Mouse (Mus musculus) left cerebral cortex, postnatal 14 days (tissue): ENCODE measurements around the gene Uncx. TPM values are rescaled to one million over a fixed set of nuclear protein-coding genes. Genes with fewer than 3 reads are reported as not detected.
"Not testable (repeated sequence)": the region's sequence is repeated elsewhere in the genome, so short reads cannot be mapped to it uniquely, and the experiment has no call there.

Experiments used
- DNase-seq, 2 experiments: peaks; one replicate each; pipeline ENCODE4 v3.0.0; 2021 to 2022; ENCODE audit warnings: low spot score in 2 of 2, mixed read lengths in 1 of 2
- intact Hi-C: fragments of 180-260 bp; cut with DNase I; formaldehyde crosslinking; loops from one replicate; pipeline ENCODE4 v1.15.1; 2025
- total RNA-seq, 2 experiments: library from RNA; stranded (reverse); gene quantifications; 2 replicates each; pipeline ENCODE4 v1.2.3; 2021

The Uncx gene
- total RNA-seq, 2 experiments from 2014 or later = 0.48 TPM; not detected in 1

DNA sequence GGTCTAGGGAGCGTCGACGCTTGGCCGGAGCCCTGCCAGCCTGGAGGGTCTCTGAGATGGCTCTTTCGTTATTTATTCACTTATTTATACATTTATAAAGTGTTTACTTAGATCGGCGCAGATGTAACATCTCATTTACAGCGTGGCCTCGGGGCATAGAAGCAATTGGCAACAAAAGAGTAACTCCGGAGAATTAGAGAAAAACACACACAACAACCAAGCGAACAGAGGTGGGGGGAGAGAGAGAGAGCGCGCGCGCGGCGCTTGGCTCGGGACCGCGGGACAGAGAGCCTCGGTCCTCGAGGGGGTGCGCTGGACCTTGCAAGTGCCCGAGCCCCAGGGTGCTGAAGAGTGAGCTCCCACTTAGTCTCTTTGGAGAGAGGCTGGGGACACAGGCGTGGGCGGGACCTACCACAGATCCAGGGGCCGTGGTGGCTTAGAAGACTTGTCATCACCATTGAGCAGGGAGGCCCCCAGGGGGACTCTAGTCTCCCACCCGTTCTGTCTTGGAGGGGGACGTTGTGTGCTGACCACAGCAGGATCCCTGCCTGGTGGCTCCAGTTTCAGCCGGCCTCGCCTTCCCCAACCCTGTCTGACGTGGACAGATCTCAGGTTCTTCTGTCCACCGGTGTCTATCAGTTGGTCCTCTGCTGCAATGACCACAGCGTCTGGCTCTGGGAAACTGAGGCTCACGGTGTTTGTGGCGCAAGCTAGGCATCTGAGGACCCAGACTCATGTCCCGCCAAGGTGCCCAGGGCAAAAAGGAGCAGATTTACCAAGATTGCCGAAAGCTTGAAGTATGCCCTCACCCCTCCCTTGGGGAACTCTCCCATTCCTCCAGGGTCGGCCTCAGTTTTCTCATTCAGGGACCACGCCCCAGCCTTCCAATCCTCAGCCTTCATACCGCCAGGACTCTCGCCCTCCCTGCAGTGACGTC is 14.5 kb downstream of the Uncx start:
- DNase-seq = no peak
- intact Hi-C loops = no loop called here

DNA sequence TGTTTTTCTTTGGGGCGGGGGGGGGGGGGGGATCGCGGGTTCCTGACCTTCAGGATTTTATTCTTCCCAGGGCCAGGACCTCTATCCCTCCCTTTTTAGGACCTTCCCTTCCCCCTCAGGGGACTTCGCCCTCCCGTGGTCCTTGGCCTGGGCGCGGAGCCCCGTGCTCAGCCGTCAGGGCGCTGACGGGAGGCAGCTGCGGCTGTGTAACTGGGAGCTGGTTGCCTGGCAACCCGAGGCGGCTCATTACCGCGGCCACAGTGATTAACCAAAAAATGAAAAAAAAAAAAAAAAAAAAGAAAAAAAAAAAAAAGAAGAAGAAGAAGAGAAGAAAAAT is 15.1 kb downstream of the Uncx start:
- intact Hi-C loops = no loop called here

DNA sequence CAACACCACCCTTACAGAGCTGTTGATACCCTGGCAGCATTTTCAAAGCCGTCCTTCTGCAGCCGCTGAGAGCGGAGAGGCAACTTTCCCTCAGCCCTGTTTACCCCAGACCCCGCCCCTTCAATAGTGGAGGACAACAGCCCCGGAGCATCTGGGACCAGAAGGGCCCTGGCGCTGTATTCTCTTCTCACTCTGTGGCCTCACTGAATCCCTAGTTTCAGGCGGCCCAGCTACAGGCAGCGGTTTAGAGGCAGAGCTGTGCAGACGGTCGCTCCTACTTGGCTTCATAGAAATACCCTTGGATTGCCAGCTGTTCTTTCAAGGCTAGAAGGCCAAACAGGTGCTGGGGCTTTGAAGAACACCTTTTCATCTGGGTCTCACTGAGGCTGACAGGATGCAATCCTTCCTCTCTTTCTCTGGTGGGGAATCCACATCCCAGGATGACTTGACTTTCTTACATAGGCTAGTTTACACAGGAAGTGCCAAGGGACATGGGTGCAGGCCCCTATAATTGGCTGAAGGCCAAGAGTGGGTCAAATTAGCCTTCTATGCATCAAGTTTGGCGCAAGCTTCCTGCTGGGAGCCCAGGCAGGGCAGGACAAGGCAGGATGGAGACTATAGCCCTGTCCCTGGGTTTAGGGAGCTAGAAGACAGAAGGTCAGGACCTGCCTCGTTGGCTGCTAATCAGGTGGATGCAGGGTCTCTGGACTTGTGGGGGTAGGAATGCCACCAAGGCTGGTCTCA is 15.8 kb downstream of the Uncx start:
- intact Hi-C loops = no loop called here
- no peak for DNase-seq

More for the DNA sequence above, 15.1 kb downstream of the Uncx start:
- peak in 1 of 2 experiments; percentile 23 for DNase-seq

DNA sequence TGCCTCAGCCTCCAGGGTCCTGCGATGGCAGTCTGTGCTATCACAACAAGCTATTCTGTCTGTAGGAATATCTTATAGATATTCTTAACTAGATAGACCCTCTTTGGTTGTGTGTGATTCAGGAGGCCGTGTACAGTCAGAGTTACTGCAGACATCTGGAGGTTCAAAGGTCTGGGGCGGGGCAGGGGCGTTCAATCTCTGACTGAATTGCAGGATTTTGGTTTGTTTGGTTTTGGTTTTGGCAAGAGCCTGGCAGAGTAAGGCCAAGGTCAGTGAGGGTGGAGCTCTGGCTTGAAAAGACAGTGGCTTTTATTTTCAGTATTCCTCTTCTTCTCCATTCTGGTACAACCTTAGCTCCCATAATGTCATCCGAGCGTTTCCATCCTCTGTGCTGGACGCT is 16.5 kb downstream of the Uncx start:
- DNase-seq = no peak
- intact Hi-C loops = no loop called here

DNA sequence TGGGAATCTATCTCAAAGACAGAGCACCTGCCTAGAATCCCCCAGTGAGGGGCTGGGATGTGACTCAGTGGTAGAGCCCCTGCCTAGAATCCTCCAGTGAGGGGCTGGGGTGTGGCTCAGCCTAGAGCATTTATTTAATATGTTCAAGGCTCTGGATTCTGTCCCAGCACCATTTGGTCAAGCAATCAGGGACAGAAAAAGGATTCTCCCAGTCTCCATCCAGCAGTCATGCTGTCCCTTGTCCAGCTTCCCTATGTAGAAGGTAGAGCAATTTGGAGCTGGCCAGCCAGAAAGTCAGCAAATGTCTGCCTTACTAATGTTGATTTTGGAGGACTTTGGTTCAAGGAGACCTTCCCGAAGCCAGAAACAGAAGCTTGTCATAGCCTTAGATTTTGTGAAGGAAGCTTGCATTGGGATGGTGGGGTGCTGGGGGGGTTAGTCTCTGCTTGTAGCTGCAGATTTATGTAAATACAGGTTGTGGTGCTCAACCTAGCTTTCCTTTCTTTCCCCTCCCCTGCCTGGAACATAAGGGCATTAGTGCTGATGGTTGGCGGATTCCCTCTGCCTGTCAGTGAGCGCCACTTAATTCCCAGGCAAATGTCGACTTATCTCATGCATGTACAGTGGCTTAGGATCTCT is 18.2 kb downstream of the Uncx start:
- DNase-seq = no peak
- intact Hi-C loops = no loop called here

DNA sequence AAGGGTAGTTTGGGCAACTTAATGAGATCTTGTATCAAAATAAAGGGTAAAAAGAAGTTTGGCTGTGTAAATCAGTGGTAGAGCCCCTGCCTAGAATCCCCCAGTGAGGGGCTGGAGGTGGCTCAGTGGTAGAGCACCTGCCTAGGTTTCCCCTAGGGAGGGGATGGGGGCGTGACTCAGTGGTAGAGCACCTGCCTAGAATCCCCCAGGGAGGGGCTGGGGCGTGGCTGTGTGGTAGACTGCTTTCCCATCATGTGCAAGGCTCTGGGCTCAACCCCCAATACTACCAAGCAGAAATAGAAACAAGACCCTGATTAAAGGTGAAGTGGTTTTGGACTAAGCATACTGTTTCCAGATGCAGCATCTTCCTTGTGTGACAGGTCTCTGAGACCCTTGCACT is 21.4 kb downstream of the Uncx start:
- intact Hi-C loops = no loop called here
- no peak for DNase-seq

DNA sequence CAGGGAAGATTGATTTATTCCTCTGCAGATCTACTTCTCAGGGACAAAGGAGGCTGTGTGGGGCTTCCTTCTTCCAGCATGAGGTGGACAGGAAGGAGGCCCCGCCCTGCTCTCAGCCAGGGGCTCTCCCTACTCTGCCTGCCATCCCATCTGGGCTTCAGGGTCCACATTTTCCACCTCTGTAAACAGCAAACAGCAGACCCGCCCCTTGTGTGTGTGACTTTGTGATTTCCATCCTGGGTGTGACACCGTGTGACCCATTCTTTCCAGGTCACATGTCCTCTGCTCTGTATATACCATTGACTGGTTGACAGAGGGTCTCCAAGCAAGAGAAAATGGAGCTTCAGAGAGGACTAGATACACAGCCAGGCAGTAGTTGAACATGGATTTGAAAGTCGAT is 22.2 kb downstream of the Uncx start:
- intact Hi-C loops = no loop called here
- no peak for DNase-seq

DNA sequence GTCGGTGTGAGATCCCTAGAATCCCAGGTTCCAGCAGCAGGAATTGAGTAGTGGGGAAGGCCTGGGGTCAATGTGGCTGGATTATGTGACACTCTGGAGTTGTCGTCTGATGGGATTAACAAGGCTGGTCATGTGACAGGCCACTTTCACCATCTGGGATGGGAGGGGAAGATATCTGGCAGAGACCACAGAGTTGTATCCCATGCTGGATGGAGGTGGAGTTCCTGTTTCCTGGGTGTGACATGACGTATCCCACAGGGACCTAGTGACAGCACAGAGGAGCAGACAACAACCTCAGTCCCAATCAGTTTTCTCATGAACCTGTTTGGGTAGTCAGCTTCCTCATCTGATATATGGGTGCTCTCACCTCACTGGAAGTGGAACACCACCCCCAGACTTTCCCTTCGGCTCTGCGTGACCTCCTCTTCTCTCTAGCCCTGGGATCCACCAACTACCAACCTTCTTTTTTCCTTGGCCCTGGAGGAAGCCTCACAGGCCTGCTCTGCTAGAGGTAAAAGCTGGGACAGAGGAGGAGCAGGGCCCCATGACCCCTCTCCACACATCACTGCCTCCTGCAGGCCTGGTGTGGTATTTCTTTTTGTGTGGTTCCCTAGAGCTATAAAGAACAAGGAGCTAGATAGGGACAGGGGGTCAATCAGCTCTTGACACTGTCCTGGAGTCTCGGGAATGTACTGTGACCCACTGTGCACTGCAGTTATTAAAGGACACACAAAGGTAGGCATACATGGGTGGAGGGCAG is 23.5 kb downstream of the Uncx start:
- DNase-seq = no peak
- intact Hi-C loops = no loop called here

DNA sequence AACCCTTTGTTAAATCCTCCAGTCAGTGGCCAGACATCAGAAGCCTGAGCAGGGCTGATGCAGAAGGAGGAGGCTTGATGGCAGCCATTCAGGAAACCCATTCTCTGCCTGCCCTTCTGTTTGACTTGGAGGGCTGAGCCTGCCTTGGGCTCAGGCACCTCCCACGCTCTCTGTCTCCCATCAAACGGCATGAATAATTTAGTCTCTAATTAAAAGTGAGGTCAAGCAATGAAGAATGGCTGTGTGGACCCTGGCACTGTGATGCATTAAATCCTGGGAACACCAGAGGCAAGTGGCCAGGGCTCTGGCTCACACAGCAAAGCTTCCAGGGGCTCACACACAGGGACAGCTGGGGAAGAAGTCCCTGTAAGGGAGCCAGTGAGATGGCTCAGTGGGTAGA is 24.8 kb downstream of the Uncx start:
- intact Hi-C loops = no loop called here
- no peak for DNase-seq

DNA sequence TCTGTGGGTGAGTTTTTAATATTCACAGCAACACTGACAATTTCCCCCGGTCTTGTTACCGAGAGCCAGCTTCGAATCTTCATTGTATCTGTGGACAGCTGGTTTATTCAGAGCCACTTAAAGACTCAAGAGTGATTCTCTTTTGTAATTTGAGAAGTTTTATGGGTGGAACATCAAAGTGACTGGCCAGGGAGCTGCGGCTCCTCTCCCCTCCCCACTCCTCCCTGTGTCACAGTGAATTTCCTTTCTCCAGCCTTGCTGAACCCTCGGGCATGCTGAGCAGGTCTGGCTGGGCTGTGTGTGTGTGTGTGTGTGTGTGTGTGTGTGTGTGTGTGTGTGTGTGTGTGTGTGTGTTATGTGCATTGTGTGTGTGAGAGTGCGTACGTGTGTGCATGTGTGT is 29.2 kb downstream of the Uncx start:
- intact Hi-C loops = no loop called here
- no peak for DNase-seq

DNA sequence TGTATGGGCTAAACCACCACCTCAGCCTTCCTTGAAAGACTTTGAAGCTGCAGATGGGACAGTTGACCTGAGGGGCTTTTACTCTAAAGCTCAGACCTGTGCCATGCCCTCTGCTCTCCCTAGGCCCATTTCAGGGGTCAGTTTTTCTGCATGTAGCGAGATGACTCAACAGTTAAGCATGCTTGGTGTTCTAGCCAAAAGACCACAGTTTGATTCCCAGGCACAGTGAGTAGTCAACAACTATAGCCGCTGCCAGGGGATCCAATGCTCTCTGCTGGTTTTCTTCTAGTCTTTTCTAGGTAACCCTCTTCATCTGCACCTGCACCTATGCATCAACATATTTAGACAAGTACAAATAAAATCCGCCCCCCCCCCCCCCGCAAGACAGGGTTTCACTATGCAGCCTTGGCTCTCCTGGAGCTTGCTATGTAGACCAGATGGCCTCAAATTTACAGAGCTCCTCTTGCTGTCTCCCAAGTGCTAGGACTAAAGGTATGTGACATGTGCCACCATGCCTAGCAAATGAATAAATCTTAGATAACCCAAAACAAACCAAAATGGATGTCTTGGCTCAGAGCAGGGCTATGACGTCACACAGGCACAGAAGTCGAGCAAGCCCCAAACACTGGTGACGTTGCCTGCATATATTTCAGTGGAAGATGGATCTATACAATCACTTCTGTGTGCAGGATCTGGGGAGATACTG is 30.5 kb downstream of the Uncx start:
- intact Hi-C loops = no loop called here
- no peak for DNase-seq

DNA sequence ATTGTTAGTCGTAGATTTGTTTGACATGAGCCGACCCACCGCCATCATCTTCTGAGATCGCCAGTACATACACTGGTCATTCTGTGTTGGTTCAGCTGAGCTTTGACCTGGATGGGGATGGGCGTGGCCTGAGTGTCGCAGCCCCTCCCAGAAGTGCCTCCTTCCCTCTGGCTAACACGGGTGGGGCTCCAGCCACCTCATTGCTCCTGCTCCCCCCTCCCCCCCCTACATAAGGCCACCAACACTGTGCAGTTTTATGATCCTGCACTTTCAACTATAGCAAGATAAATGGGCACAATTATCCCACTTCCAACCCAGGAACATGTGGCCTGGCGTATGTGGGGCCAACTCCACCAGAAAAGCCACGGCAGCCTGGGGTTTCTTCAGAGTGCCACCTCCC is 31.8 kb downstream of the Uncx start:
- intact Hi-C loops = no loop called here
- DNase-seq = no peak

DNA sequence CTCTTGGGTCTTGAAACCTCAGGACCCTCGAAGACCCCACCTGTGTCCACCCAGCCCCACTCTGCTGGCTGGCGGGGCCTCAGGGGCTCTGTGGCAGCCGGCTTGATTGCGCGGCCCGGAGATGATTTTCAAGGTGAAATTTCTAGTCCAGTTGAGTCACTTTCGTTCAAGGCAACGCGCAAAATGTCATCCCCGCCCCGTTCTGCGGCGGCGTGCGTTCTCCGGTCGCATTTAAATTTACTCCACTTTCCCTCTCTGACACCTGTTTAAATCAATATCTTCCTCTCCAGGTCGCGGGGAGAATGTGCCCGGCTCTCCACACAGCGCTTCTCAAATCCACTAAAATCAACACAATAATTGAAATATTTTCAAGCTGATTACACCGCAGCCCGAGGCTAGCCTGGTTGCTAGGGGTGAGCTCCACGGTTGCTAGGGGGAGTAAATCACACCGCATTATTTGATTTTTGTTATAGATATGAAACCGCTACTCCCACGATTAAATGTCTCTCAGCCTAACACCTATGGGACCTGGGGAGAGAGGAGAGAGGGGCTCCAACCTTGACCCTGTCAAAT is 37.0 kb downstream of the Uncx start:
- intact Hi-C loops = no loop called here
- DNase-seq = no peak

DNA sequence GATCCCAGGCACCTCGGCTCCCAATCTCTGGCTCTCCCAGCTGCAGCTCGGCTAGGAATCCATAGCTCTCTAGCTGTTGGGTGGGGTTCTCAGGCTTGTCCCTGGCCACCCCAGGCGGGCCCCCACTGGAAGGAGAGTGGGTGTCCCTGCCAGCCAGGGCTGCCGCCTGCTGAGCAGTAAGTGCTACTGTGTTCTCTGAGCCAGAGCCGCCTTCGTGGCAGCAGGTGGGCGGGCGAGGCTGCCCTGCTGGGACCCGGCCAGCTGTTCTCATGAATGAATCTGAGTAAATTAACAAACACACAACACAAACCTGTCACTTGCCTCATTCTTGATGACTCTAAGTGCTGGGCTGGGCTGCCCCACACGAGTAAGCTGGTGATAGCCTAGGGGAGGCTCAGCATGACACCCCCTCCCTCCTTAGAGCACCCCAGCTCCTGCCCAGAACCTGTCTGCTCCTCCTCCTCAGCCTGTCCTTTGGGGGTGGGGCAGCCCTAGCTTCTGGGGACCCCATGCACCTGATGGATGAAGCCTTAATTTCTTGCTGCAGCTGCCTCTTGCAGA is 38.1 kb downstream of the Uncx start:
- DNase-seq = peak in 1 of 2 experiments; percentile 51
- intact Hi-C loops = no loop called here

DNA sequence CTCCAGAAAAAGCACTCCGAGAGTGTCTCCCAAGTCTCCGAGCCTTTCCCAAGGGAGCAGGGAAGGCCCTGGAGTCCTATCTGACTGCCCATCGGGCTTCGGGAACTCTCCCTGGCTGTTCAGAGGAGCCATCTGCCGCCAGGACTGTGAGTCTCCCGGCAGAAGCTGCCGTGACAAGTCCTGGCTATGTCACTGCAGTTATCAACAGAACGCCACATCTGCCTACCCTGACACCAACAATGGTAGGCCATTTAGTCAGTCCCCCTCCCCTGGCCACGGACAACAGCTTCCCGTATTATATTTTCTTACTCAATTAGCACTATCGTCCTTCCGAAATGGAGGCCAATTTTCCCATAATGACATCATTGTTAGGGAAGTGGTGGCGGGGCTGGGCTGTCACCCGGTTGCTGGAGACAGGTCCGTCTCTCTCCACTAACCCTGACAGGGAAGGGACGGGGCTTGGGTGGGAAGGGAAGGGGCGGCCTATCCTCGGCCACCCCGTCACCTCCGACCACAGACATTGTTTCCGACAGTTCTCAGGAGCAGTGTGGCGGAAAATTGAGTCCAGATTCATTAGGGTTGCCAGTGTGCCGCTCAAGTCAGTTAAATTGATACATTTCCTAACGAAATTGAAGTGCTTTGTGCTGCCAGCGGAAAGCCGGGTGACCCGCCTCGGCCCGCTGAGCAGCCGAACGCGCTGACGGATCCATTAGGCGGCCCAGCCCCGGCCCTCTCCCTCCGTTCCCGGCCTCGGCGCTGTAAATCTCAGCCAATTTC is 41.9 kb downstream of the Uncx start:
- intact Hi-C loops = no loop called here
- DNase-seq = peak in 1 of 2 experiments; percentile 6

DNA sequence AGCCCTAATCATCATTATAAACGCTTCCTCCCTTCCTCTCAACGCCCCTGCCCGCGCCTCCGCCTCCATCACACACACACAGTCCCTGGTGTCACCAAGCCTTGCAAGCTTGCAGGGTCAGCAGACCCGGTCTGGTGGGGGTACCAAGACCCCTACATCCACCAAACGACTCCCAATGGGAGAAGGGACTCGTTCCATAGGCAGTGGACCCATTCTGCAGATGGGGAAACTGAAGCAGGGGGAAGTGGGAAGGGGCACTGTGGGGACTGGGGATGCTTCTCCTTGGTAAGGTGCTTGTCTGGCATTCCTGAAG is 42.4 kb downstream of the Uncx start:
- no peak for DNase-seq

DNA sequence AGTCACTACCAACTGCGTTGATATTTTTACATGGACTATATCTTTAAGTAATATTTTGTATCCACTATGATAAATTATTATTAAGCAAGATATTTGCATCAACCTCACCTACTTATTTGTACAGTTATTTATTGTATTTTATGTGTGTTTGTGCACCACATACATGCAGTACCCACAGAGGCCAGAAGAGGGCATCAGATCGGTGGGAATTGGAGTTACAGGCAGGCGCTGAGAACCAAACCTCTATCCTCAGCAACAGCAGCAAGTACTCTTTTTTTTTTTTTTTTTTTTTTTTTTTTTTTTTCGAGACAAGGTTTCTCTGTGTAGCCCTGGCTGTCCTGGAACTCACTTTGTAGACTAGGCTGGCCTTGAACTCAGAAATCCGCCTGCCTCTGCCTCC is 44.2 kb downstream of the Uncx start:
- intact Hi-C loops, DNase-seq: not testable (repeated sequence)

More for the DNA sequence above, 42.4 kb downstream of the Uncx start:
- intact Hi-C loops = no loop called here
